Mouse (Mus musculus) ES-E14 (cell line): ENCODE measurements at regions not wholly inside any gene's neighbourhood (a gene's known extent, or its start where the extent isn't known, plus 50 kb on each side); places are given as distances from the start of the nearest gene placed in this dataset.

ENCODE experiments used
- HCFC1 ChIP-seq: IDR thresholded peaks from 2 replicates; pipeline ENCODE4 v1.6.1; 2012; ENCODE audit warnings: low read length, inconsistent platforms, borderline replicate concordance; ENCODE audit not compliant: insufficient read depth
- ZC3H11A ChIP-seq: IDR thresholded peaks from 2 replicates; pipeline ENCODE4 v1.6.1; 2012; ENCODE audit warnings: low read depth, mild to moderate bottlenecking, inconsistent platforms, low read length, borderline replicate concordance

- TF ChIP-seq ZC3H11A = no peak
- no peak for TF ChIP-seq HCFC1
Observed at GRCm38 (mm10) chr10:17212551-17213309, 510.3 kb upstream of the Cited2 start.
